Mouse (Mus musculus) ES-E14 (cell line): ENCODE measurements around the gene Chst12.

Experiments used
- CHD2 ChIP-seq: IDR thresholded peaks from 2 replicates; pipeline ENCODE4 v1.6.1; 2014; ENCODE audit warnings: mild to moderate bottlenecking, low read depth, low read length, inconsistent platforms
- MAFK ChIP-seq: IDR thresholded peaks from 2 replicates; pipeline ENCODE4 v1.6.1; 2014; ENCODE audit warnings: mild to moderate bottlenecking, low read depth, low read length, inconsistent platforms; ENCODE audit not compliant: insufficient read depth

GRCm38 (mm10) chr5:140509204-140509603 is 3.9 kb downstream of the Chst12 start:
- no peak for TF ChIP-seq CHD2
- no peak for TF ChIP-seq MAFK
